Mouse (Mus musculus) gastrocnemius, postnatal 36 days (tissue): ENCODE results near the gene Fam107b. TPM values are rescaled to one million over a fixed set of nuclear protein-coding genes. Genes with fewer than 3 reads are reported as not detected.

Source experiments
- DNase-seq, 2 experiments: peaks; one replicate each; pipeline ENCODE4 v3.0.0; 2022
- intact Hi-C: fragments of 180-260 bp; cut with DNase I; formaldehyde crosslinking; loops from one replicate; pipeline ENCODE4 v1.15.1; 2025
- long read RNA-seq, 2 experiments: library from polyadenylated mRNA; stranded (forward); transcript quantifications; one replicate each; pipeline ENCODE4 v2.0.0; 2021
- total RNA-seq, 2 experiments: library from RNA; stranded (reverse); gene quantifications; 2 replicates each; pipeline ENCODE4 v1.2.3; 2021

The Fam107b gene
- total RNA-seq: 1 to 10 TPM; 1.8 to 2.2 TPM
- long read RNA-seq, experiment 1: 0 reads
- long read RNA-seq, experiment 2, partial matches to known transcripts: 0 of 1 reads
- long read RNA-seq, experiment 2, other reads (novel, unspliced or antisense): 0 of 1 reads

- DNase-seq: no peak
- intact Hi-C loops: no loop called here
These were observed at the start of gene Fam107b for GRCm38 (mm10) chr2:3570186-3570585. Gene Fam107b, plus strand, starts transcription at chr2:3570488.

GRCm38 (mm10) chr2:3522558-3522957 is 47.7 kb upstream of the Fam107b start:
- no peak for DNase-seq
- intact Hi-C loops: no loop called here

GRCm38 (mm10) chr2:3526288-3526687 is 44.0 kb upstream of the Fam107b start:
- no peak for DNase-seq
- intact Hi-C loops: no loop called here

- intact Hi-C loops: loop anchor here (5.0 to 10.0 kb wide), 2 partner anchors 231 to 263 kb away; no protein-coding TSS in a partner anchor
- no peak for DNase-seq
These were observed 28.8 kb upstream of the Fam107b start for GRCm38 (mm10) chr2:3541307-3542079.

GRCm38 (mm10) chr2:3546055-3546454 is 24.2 kb upstream of the Fam107b start:
- DNase-seq: no peak
- intact Hi-C loops: loop anchor here (10.0 kb wide), 1 partner anchor 259 kb away; no protein-coding TSS in a partner anchor

- intact Hi-C loops: loop anchor here (10.0 kb wide), 1 partner anchor 258 kb away; no protein-coding TSS in a partner anchor
- DNase-seq: peak in 1 of 2 experiments; percentile 22
These were observed 23.7 kb upstream of the Fam107b start for GRCm38 (mm10) chr2:3546588-3546987.

GRCm38 (mm10) chr2:3570606-3571005 is 318 bp downstream of the Fam107b start:
- intact Hi-C loops: no loop called here

GRCm38 (mm10) chr2:3573883-3574282 is 3.6 kb downstream of the Fam107b start:
- DNase-seq: no peak
- intact Hi-C loops: no loop called here

More at GRCm38 (mm10) chr2:3570606-3571005, 318 bp downstream of the Fam107b start:
- no peak for DNase-seq

GRCm38 (mm10) chr2:3575140-3575539 is 4.9 kb downstream of the Fam107b start:
- intact Hi-C loops: no loop called here
- DNase-seq: no peak

- no peak for DNase-seq
- intact Hi-C loops: no loop called here
These were observed 6.1 kb downstream of the Fam107b start for GRCm38 (mm10) chr2:3576346-3576745.

GRCm38 (mm10) chr2:3577216-3577615 is 6.9 kb downstream of the Fam107b start:
- no peak for DNase-seq

GRCm38 (mm10) chr2:3578180-3578902 is 8.1 kb downstream of the Fam107b start:
- no peak for DNase-seq
- intact Hi-C loops: no loop called here

More at GRCm38 (mm10) chr2:3577216-3577615, 6.9 kb downstream of the Fam107b start:
- intact Hi-C loops: no loop called here

- DNase-seq: no peak
- intact Hi-C loops: no loop called here
These were observed 9.1 kb downstream of the Fam107b start for GRCm38 (mm10) chr2:3579316-3579902.

GRCm38 (mm10) chr2:3582830-3583229 is 12.5 kb downstream of the Fam107b start:
- intact Hi-C loops: no loop called here
- no peak for DNase-seq

GRCm38 (mm10) chr2:3585231-3585783 is 15.0 kb downstream of the Fam107b start:
- intact Hi-C loops: no loop called here
- DNase-seq: no peak

- intact Hi-C loops: no loop called here
- DNase-seq: no peak
These were observed 20.0 kb downstream of the Fam107b start for GRCm38 (mm10) chr2:3590086-3590915.

- DNase-seq: no peak
- intact Hi-C loops: no loop called here
These were observed 20.6 kb downstream of the Fam107b start for GRCm38 (mm10) chr2:3590916-3591197.

- DNase-seq: no peak
- intact Hi-C loops: no loop called here
These were observed 24.5 kb downstream of the Fam107b start for GRCm38 (mm10) chr2:3594663-3595318.

- no peak for DNase-seq
- intact Hi-C loops: no loop called here
These were observed 30.1 kb downstream of the Fam107b start for GRCm38 (mm10) chr2:3600421-3600820.
